Mouse (Mus musculus) E14TG2a.4 (cell line): Measurements from ENCODE around the gene St5.

Experiments
- CTCF ChIP-seq: conservative IDR thresholded peaks from 2 replicates; pipeline ENCODE4 v1.5.1; 2014; ENCODE audit warnings: low read length
- NANOG ChIP-seq: IDR thresholded peaks from 2 replicates; pipeline ENCODE4 v1.6.1; 2014; ENCODE audit warnings: borderline replicate concordance, low read length, mixed read lengths
- POU5F1 ChIP-seq: IDR thresholded peaks from 2 replicates; pipeline ENCODE4 v1.6.1; 2014; ENCODE audit warnings: low read length, borderline replicate concordance

DNA sequence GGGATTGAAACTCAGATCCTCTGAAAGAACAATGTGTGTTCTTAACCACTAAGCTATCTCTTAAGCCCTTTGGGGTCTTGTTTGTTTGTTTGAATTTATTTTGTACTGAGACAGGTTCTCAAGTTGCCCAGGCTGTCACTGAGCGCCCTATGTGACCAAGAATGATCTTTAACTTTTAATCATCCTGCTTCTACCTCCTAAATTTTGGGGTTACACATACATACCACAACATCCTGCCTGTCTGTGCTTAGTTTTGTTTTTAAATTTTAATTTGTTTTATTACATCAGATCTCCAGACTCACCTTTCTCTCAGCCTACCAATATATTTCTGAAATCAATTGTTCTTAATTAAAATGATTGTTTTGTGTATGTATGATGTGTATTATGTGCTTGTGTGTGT lies 37.7 kb upstream of the St5 start:
- no peak for TF ChIP-seq CTCF
- TF ChIP-seq NANOG: no peak
- TF ChIP-seq POU5F1: no peak
